Mouse (Mus musculus): Measurements from ENCODE around the gene Rsrp1. TPM values are rescaled to one million over a fixed set of nuclear protein-coding genes. Genes with fewer than 3 reads are reported as not detected.

The Rsrp1 gene
- polyA plus RNA-seq, 1 experiment from 2014 or later: 559 TPM

- no peak overlapping the region for H3K9ac ChIP-seq
Observed at GRCm38 (mm10) chr4:134946024-134946744, 22.8 kb downstream of the Rsrp1 start.

GRCm38 (mm10) chr4:134950518-134951091 lies 27.2 kb downstream of the Rsrp1 start:
- H3K27ac ChIP-seq: 0 out of 2 replicates have a peak overlapping the region, but pooled peaks have one; percentile 38
- WGBS: 17% methylated on average over 11 of the region's 11 CpGs
- no peaks in the 10 kb centered on the region for H3K9me3 ChIP-seq
- H3K4me3 ChIP-seq: no peak overlapping the region
- H3K4me2 ChIP-seq: no peak overlapping the region
- no peak overlapping the region for H3K9ac ChIP-seq
- 0 out of 2 replicates have a peak, but pooled peaks cover 4% of the 10 kb centered on the region for H3K27me3 ChIP-seq (replicated peaks)
- no peaks in the 10 kb centered on the region for H3K36me3 ChIP-seq (replicated peaks)
- peak; percentile 70 for ATAC-seq (replicated peaks)
- peaks cover 14% of the 10 kb centered on the region; the same call in 1 of the 2 replicates for H3K4me1 ChIP-seq

More at GRCm38 (mm10) chr4:134946024-134946744, 22.8 kb downstream of the Rsrp1 start:
- no peak for ATAC-seq (replicated peaks)
- 13% methylated on average over 17 of the region's 17 CpGs for WGBS
- Histone ChIP-seq H3K4me1 (peaks cover 14% of the 10 kb centered on the region), H3K4me3 (0 out of 2 replicates have a peak overlapping the region, but pooled peaks have one; percentile 11), H3K27me3 (replicated peaks) (peaks cover 11% of the 10 kb centered on the region; the same call in 1 of the 2 replicates), H3K27ac (no peak overlapping the region), H3K4me2 (peak overlapping the region; percentile 46), H3K9me3 (no peaks in the 10 kb centered on the region), H3K36me3 (replicated peaks) (no peaks in the 10 kb centered on the region)

- H3K4me3 ChIP-seq: no peak overlapping the region
- no peak overlapping the region for H3K27ac ChIP-seq
- ATAC-seq (replicated peaks): no peak
- 0 out of 2 replicates have a peak, but pooled peaks cover 9% of the 10 kb centered on the region for H3K4me1 ChIP-seq
- 21% methylated on average over 15 of the region's 15 CpGs for WGBS
- 0 out of 2 replicates have a peak, but pooled peaks cover 4% of the 10 kb centered on the region for H3K27me3 ChIP-seq (replicated peaks)
- no peak overlapping the region for H3K9ac ChIP-seq
- no peaks in the 10 kb centered on the region for H3K9me3 ChIP-seq
- no peak overlapping the region for H3K4me2 ChIP-seq
- H3K36me3 ChIP-seq (replicated peaks): no peaks in the 10 kb centered on the region
Observed at GRCm38 (mm10) chr4:134954461-134954860, 31.1 kb downstream of the Rsrp1 start.

- Histone ChIP-seq H3K27me3 (replicated peaks) (0 out of 2 replicates have a peak, but pooled peaks cover 4% of the 10 kb centered on the region), H3K4me3 (no peak overlapping the region), H3K27ac (no peak overlapping the region), H3K9ac (no peak overlapping the region), H3K36me3 (replicated peaks) (no peaks in the 10 kb centered on the region), H3K4me2 (no peak overlapping the region), H3K4me1 (0 out of 2 replicates have a peak, but pooled peaks cover 9% of the 10 kb centered on the region), H3K9me3 (no peaks in the 10 kb centered on the region)
- 73% methylated on average over 2 of the region's 2 CpGs for WGBS
- no peak for ATAC-seq (replicated peaks)
Observed at GRCm38 (mm10) chr4:134955196-134955595, 31.8 kb downstream of the Rsrp1 start.

- Histone ChIP-seq H3K9ac (no peak overlapping the region), H3K4me2 (no peak overlapping the region), H3K27me3 (replicated peaks) (0 out of 2 replicates have a peak, but pooled peaks cover 4% of the 10 kb centered on the region), H3K4me3 (no peak overlapping the region), H3K36me3 (replicated peaks) (no peaks in the 10 kb centered on the region), H3K4me1 (0 out of 2 replicates have a peak, but pooled peaks cover 5% of the 10 kb centered on the region), H3K27ac (no peak overlapping the region), H3K9me3 (no peaks in the 10 kb centered on the region)
- WGBS: 83% methylated on average over 3 of the region's 3 CpGs
- no peak for ATAC-seq (replicated peaks)
Observed at GRCm38 (mm10) chr4:134955845-134956244, 32.5 kb downstream of the Rsrp1 start.

- no peaks in the 10 kb centered on the region for H3K36me3 ChIP-seq (replicated peaks)
- no peaks in the 10 kb centered on the region for H3K9me3 ChIP-seq
- no peak for ATAC-seq (replicated peaks)
- no peak overlapping the region for H3K9ac ChIP-seq
- WGBS: 23% methylated on average over 3 of the region's 3 CpGs
- 0 out of 2 replicates have a peak, but pooled peaks cover 5% of the 10 kb centered on the region for H3K4me1 ChIP-seq
- 0 out of 2 replicates have a peak, but pooled peaks cover 4% of the 10 kb centered on the region for H3K27me3 ChIP-seq (replicated peaks)
- no peak overlapping the region for H3K27ac ChIP-seq
- no peak overlapping the region for H3K4me2 ChIP-seq
- H3K4me3 ChIP-seq: no peak overlapping the region
Observed at GRCm38 (mm10) chr4:134956328-134956727, 32.9 kb downstream of the Rsrp1 start.

- no peak for ATAC-seq (replicated peaks)
- H3K9ac ChIP-seq: no peak overlapping the region
- no peaks in the 10 kb centered on the region for H3K9me3 ChIP-seq
- 30% methylated on average over 19 of the region's 19 CpGs for WGBS
- no peak overlapping the region for H3K4me3 ChIP-seq
- H3K4me1 ChIP-seq: no peaks in the 10 kb centered on the region
- H3K27me3 ChIP-seq (replicated peaks): no peaks in the 10 kb centered on the region
- H3K4me2 ChIP-seq: no peak overlapping the region
- H3K36me3 ChIP-seq (replicated peaks): no peaks in the 10 kb centered on the region
- H3K27ac ChIP-seq: no peak overlapping the region
Observed at GRCm38 (mm10) chr4:134963021-134963776, 39.8 kb downstream of the Rsrp1 start.

GRCm38 (mm10) chr4:134967887-134968604 lies 44.7 kb downstream of the Rsrp1 start:
- H3K27ac ChIP-seq: no peak overlapping the region
- no peak overlapping the region for H3K9ac ChIP-seq
- H3K4me1 ChIP-seq: no peaks in the 10 kb centered on the region
- ATAC-seq (replicated peaks): no peak
- no peaks in the 10 kb centered on the region for H3K36me3 ChIP-seq (replicated peaks)
- H3K9me3 ChIP-seq: no peaks in the 10 kb centered on the region
- WGBS: 83% methylated on average over 20 of the region's 20 CpGs
- no peak overlapping the region for H3K4me2 ChIP-seq
- H3K4me3 ChIP-seq: no peak overlapping the region
- H3K27me3 ChIP-seq (replicated peaks): no peaks in the 10 kb centered on the region

GRCm38 (mm10) chr4:134968605-134968976 lies 45.2 kb downstream of the Rsrp1 start:
- WGBS: 84% methylated on average over 18 of the region's 18 CpGs
- Histone ChIP-seq H3K9ac (no peak overlapping the region), H3K4me2 (no peak overlapping the region), H3K4me1 (no peaks in the 10 kb centered on the region), H3K27me3 (replicated peaks) (no peaks in the 10 kb centered on the region), H3K36me3 (replicated peaks) (no peaks in the 10 kb centered on the region), H3K9me3 (no peaks in the 10 kb centered on the region), H3K4me3 (no peak overlapping the region), H3K27ac (no peak overlapping the region)
- no peak for ATAC-seq (replicated peaks)

GRCm38 (mm10) chr4:134975261-134975928 lies 52.0 kb downstream of the Rsrp1 start:
- H3K4me2 ChIP-seq: 0 out of 2 replicates have a peak overlapping the region, but pooled peaks have one; percentile 9

GRCm38 (mm10) chr4:134975929-134976308 lies 52.5 kb downstream of the Rsrp1 start:
- Histone ChIP-seq H3K9ac (no peak overlapping the region), H3K36me3 (replicated peaks) (no peaks in the 10 kb centered on the region), H3K9me3 (no peaks in the 10 kb centered on the region), H3K4me3 (no peak overlapping the region), H3K27me3 (replicated peaks) (no peaks in the 10 kb centered on the region), H3K27ac (no peak overlapping the region), H3K4me2 (no peak overlapping the region), H3K4me1 (peaks cover 4% of the 10 kb centered on the region)
- WGBS: 92% methylated on average over 4 of the region's 4 CpGs
- ATAC-seq (replicated peaks): no peak

More at GRCm38 (mm10) chr4:134975261-134975928, 52.0 kb downstream of the Rsrp1 start:
- Histone ChIP-seq H3K27ac (no peak overlapping the region), H3K4me1 (peaks cover 4% of the 10 kb centered on the region), H3K9ac (no peak overlapping the region), H3K9me3 (no peaks in the 10 kb centered on the region), H3K27me3 (replicated peaks) (no peaks in the 10 kb centered on the region), H3K36me3 (replicated peaks) (no peaks in the 10 kb centered on the region), H3K4me3 (no peak overlapping the region)
- WGBS: 24% methylated on average over 14 of the region's 14 CpGs
- ATAC-seq (replicated peaks): no peak
